Mouse (Mus musculus) brain, adult 2 months (tissue): Measurements from ENCODE around the gene Dglucy.

Experiments used
- DNase-seq: peaks from one replicate; pipeline ENCODE4 v3.0.0; 2011; ENCODE audit warnings: low read depth, low spot score

The Dglucy gene

DNA sequence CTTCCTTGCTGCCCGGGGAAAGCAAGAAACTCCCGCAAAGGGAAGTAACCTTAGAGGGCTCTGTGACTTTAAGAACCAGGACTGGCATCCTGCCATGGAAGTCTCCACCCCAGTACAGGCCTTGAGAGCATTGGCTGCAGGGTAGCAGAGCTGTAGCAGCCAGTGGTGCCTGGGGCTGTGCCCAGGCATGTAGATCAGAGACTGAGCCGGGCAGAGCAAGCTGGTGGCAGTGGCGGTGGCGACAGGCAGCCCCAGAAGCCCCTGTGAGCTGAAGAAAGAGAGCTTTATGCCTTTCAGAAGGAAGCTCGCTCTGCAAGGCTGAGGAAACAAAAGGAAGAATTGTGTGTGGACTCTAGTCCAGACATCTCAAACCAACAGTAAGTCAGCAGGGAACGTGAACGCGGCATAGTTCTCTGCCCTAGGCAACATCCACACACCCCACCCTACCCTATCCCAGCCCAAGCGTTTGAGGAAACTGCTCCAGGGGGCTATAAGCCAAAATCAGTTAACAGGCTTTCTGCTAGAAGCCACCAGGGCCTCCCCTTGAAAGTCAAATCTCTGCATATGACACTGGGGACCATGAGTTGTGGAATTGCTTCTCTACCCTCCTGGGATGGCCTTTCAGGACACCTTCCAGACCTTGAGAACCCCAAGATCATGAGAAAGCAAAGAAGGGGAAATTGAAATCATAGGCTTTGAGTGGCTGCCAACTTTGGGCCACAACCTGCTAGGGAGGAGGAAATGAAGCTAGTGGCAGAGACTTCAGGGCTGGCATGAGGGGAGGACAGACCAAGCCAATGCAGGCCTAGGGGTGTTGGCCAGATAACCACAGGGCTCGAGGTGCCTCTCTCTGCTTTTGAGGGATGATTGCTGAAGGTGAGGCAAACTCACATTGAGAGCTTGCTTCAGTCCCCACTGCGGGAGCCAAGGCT lies at the start of gene Dglucy:
Dglucy (plus strand) TSS at position 124 of the 932 bp plus-strand sequence.
- peak; percentile 98 for DNase-seq

- DNase-seq = peak; percentile 76
Measured at GRCm38 (mm10) chr12:100735156-100735555, 43.7 kb upstream of the Dglucy start.

GRCm38 (mm10) chr12:100735581-100735980 lies 43.3 kb upstream of the Dglucy start:
- DNase-seq = peak; percentile 80

DNA sequence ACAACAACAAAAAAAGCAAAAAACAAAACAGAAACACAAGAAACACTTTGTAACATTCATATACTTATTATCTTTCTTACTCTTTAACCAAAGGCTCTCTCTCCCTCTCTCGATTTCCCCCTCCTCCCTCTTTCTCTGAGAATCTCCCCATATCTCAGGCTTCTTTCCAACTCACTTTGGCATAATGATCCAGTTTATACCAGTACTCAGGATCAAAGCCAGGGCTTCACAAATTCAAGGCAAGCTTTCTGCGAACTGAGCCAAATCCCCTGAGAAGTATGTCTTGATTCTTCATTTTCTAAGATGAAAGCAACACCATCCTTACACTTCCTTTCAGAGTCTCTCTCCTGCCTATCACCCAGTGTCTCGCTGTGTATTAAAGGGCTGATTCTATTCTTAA lies 40.4 kb upstream of the Dglucy start:
- peak; percentile 38 for DNase-seq

DNA sequence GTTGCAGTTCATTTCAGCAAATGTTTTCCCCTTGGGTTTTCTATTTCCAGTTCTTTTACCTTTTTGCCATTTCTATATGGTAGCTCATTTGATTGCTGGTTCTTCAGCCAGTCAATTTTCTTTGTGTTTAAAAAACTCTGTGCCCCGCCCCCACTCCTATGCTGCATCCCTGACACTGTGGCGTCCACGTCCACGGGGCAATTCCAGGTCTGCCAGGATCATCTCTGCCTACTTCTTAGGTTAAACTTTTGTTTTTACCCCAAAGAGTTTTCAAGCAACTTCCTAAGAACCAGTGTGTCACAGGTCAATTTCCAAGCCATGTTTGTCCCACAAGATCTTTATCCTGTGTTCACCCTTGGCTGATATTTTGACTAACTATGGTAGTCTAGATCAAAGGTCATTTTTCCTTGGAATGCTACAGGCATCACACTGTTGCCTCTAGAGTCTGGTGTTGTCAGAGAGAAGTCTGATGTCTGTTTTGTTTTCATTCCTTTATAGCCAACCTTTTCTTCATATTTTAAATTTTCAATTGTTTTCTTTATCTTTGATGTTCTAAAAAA lies 39.8 kb upstream of the Dglucy start:
- no peak for DNase-seq

GRCm38 (mm10) chr12:100740313-100740712 lies 38.5 kb upstream of the Dglucy start:
- DNase-seq = no peak

- no peak for DNase-seq
Measured at GRCm38 (mm10) chr12:100742468-100742867, 36.4 kb upstream of the Dglucy start.

DNA sequence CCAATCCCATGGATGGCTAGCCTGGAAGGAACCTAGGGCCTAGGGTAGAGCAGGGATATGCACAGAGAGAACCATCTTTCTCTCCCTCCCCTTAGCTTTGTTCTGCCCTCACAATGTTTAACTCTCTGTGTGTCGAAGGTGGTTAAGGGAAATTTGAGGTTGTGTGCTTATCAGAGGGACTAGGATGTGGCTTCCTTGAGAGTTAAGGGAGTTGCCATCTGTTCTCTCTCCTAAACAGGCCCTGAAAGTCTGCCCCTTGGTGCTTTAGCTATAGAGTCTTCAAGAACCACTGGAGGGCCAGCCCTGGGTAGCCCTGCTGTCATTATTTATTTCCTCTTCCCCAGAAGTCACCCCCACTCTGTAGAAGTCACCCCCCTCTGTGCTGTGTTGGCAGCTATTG lies 25.9 kb upstream of the Dglucy start:
- no peak for DNase-seq

DNA sequence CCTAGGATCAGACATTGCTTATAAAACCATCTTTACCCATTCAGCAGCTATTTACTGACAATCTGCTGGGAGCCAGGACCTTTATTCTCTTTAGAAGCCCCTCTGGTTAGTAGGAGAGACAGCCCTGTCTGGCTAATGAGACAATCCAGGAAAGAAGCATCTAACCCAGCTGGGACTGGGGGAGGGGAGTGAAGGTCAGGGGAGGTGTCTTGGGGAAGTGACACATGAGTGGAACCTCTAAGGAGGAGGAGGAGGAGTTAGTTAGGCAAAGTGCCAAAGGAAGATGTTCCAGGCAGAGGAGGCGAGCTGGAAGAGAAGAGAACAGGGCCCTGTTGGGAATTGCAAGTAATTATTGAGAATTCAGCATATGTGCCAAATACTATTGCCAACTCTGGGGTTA lies 25.1 kb upstream of the Dglucy start:
- no peak for DNase-seq

DNA sequence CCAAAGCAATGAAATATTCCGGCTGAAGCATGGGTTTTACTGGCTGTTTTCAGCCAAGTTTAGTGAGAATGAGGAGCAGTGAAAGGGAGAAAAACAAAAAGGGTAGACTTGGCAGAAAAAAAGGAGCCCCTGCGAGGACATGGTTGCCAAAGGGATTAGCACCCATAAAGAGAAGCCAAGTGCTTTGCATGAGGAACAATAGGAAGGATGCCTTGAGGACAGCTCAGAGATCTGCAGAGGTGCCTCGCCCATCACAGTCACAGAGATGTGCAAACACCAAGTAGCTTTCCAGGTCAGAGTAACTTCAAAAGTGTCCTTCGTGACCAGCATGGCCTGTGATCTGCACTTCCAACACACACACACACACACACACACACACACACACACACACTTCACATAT lies 21.4 kb upstream of the Dglucy start:
- no peak for DNase-seq

DNA sequence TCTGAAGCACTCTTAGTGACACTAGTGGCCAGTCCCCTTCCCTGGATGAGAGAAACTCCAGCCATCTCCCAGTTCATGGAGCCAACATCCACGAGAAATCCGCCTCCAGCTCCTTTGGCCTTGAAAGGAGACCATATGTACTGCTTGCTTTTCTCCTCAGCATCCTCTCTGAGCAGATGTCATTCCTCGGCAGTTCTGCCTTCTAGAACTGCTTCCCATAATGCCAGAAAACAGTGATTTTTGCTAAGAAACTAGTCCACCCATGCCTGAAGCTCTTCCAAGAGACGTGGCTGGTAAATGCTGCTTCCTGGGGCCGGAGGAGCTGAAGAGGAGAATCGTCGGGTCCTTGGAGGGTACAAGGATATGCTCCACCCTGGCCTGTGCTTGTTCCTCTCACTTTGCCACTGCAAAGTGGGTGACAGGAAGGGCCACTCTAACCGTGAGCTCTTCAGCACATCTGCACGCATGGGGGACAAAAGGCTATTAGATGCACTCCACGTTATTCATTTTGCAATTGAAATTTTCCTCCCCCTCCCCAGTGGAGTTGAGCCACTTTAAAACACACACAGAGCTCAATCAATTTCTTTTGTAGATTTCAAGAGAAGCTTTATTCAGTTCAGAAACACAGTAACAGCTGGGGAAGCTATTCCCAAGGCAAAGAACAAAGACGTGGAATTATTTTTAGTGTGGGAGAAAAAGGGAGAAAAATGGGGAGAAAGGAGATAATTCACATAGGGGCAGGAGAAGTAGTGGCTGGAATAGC lies 16.0 kb upstream of the Dglucy start:
- DNase-seq = peak; percentile 80

DNA sequence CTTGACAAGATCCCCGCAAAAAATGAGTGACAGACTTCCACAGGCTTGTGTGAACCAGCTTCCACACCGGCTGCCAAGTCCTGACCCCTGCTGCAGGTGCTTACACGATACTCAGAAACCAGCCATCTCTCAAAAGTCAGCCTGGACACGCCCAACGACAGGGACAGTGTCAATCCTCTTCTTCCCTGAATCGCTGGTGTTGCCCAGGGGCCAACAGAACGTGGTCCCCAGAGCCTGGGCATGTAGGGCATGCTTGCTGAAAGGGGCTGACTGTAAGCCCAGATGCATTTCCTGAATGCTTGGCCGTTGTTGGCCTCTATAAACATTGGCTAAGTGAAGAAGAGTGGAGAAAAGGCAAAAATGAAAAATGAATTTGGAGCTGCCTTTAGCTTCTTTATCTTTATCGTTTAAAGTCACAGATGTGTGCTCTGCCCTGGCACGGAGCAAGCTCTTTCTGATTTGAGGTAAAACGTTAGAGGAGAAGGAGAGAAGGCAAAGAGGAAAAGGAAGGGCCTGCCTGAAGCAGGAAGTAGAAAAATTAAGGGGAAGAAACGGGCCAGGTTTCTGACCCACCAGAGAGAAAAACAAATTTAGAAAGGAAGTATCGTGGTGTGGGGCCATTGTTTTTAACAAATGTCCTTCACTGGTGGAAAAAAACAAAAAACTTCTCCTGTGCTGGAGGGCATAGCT lies 14.4 kb upstream of the Dglucy start:
- no peak for DNase-seq

DNA sequence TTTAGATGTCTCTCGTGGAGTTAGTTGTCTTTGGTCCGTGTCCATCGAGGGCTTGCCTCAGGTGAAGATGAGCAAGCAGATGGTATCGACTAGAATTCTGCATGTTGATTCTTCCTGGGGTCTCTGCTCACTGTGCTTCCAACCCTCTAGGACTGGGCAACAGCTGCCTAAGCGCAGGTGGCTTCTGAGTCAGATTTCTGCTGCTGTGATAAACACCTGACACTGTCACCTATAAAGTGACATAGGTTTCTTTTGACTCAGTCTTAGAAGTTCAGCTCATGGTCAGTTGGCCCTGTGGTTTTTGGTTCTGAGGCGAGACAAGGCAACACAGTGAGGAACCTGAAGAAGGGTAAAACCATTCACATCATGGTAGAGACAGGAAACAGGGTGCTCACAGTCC lies 9.0 kb upstream of the Dglucy start:
- DNase-seq = no peak

GRCm38 (mm10) chr12:100770765-100771164 lies 8.1 kb upstream of the Dglucy start:
- peak; percentile 75 for DNase-seq

GRCm38 (mm10) chr12:100772230-100772984 lies 6.5 kb upstream of the Dglucy start:
- peak; percentile 63 for DNase-seq

- DNase-seq = no peak
Measured at GRCm38 (mm10) chr12:100774756-100775155, 4.1 kb upstream of the Dglucy start.

GRCm38 (mm10) chr12:100775291-100775690 lies 3.6 kb upstream of the Dglucy start:
- DNase-seq = no peak

GRCm38 (mm10) chr12:100775911-100776581 lies 2.8 kb upstream of the Dglucy start:
- DNase-seq = no peak

DNA sequence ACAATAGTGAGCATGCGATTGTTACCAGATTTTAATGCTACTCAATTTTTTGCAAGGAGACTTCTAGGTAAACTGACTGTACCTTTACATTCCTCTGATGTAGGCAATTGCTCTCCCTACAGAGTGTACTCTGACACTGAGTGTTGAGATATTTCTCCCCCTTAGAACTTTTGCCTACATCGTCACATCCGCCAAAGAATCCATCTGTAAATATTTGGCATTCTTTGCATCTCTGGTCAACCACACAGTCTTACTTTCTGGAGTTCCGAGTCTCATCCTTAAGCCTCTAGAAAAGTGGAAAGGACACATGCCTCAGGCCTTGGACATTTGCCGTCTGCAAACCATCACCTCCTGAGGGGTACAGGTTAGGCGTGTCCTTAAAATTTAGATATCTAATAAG lies 1.9 kb upstream of the Dglucy start:
- no peak for DNase-seq

- peak; percentile 24 for DNase-seq
Measured at GRCm38 (mm10) chr12:100778276-100778933, 452 bp upstream of the Dglucy start.
